Mouse (Mus musculus) bone marrow, adult 2 months (tissue): Measurements from ENCODE around the gene Kcnn1.

Experiments used
- CTCF ChIP-seq: fragments of 200-500 bp; IDR thresholded peaks from 2 replicates; pipeline ENCODE4 v1.5.1; 2011; ENCODE audit warnings: low read length, control low read depth; ENCODE audit not compliant: control insufficient read depth, insufficient read depth
- POLR2A ChIP-seq: fragments of 200-500 bp; IDR thresholded peaks from 2 replicates; pipeline ENCODE4 v1.6.1; 2011; ENCODE audit warnings: low read depth, mild to moderate bottlenecking, control low read depth, low read length, borderline replicate concordance; ENCODE audit not compliant: control insufficient read depth

GRCm38 (mm10) chr8:70802786-70803510 is 60.1 kb downstream of the Kcnn1 start:
- TF ChIP-seq POLR2A: no peak
- no peak for TF ChIP-seq CTCF
